Mouse (Mus musculus) testis, adult 2 months (tissue): ENCODE results near the gene Aven. TPM values are rescaled to one million over a fixed set of nuclear protein-coding genes. Genes with fewer than 3 reads are reported as not detected.

Experiments used
- H3K27ac ChIP-seq: fragments of 200-500 bp; 2 replicates; pipeline ENCODE4 v1.5.1; 2012; ENCODE audit warnings: low read depth, low read length; ENCODE audit not compliant: control insufficient read depth, insufficient read depth
- H3K27me3 ChIP-seq: fragments of 200-500 bp; 2 replicates; pipeline ENCODE4 v1.6.1; 2012; ENCODE audit warnings: mild to moderate bottlenecking, low read length, moderate library complexity; ENCODE audit not compliant: control insufficient read depth, insufficient read depth
- H3K36me3 ChIP-seq: fragments of 200-500 bp; 2 replicates; pipeline ENCODE4 v1.6.1; 2012; ENCODE audit warnings: mild to moderate bottlenecking, low read length; ENCODE audit not compliant: control insufficient read depth, insufficient read depth
- H3K4me1 ChIP-seq: fragments of 200-500 bp; 2 replicates; pipeline ENCODE4 v1.6.1; 2012; ENCODE audit warnings: low read length; ENCODE audit not compliant: control insufficient read depth, insufficient read depth
- H3K4me3 ChIP-seq: fragments of 200-500 bp; 2 replicates; pipeline ENCODE4 v1.5.1; 2012; ENCODE audit warnings: low read depth, mild to moderate bottlenecking, low read length, moderate library complexity, mixed read lengths; ENCODE audit not compliant: control insufficient read depth
- CTCF ChIP-seq: fragments of 200-500 bp; IDR thresholded peaks from 2 replicates; pipeline ENCODE4 v1.5.1; 2012; ENCODE audit warnings: low read depth, mild to moderate bottlenecking, inconsistent platforms, low read length, moderate library complexity; ENCODE audit not compliant: control insufficient read depth, insufficient read depth, insufficient replicate concordance
- POLR2A ChIP-seq: fragments of 200-500 bp; IDR thresholded peaks from 2 replicates; pipeline ENCODE4 v1.6.1; 2012; ENCODE audit warnings: low read depth, mild to moderate bottlenecking, inconsistent platforms, low read length, moderate library complexity; ENCODE audit not compliant: control insufficient read depth
- polyA plus RNA-seq: library from polyadenylated mRNA; depleted of rRNA; stranded (reverse); fragments of >200 nt; gene quantifications from 2 replicates; pipeline ENCODE4 v1.2.3, GENCODE M21; 2012

The Aven gene
- polyA plus RNA-seq, 1 experiment, result 155 TPM

GRCm38 (mm10) chr2:112532812-112533496 lies 40.2 kb downstream of the Aven start:
- no peaks in the 10 kb centered on the region for H3K36me3 ChIP-seq
- no peaks in the 10 kb centered on the region for H3K4me1 ChIP-seq
- no peaks in the 10 kb centered on the region for H3K27me3 ChIP-seq
- H3K27ac ChIP-seq, result no peak overlapping the region
- H3K4me3 ChIP-seq, result no peak overlapping the region
- TF ChIP-seq POLR2A, result no peak

GRCm38 (mm10) chr2:112534677-112535222 lies 42.0 kb downstream of the Aven start:
- no peak overlapping the region for H3K4me3 ChIP-seq
- TF ChIP-seq CTCF (no peak), POLR2A (no peak)
- H3K27ac ChIP-seq, result no peak overlapping the region
- no peaks in the 10 kb centered on the region for H3K27me3 ChIP-seq
- no peaks in the 10 kb centered on the region for H3K36me3 ChIP-seq
- no peaks in the 10 kb centered on the region for H3K4me1 ChIP-seq

GRCm38 (mm10) chr2:112538783-112539182 lies 46.0 kb downstream of the Aven start:
- TF ChIP-seq POLR2A, result no peak
- no peak for TF ChIP-seq CTCF
- H3K27ac ChIP-seq, result no peak overlapping the region

GRCm38 (mm10) chr2:112541695-112542285 lies 49.0 kb downstream of the Aven start:
- no peaks in the 10 kb centered on the region for H3K27me3 ChIP-seq
- H3K4me3 ChIP-seq, result no peak overlapping the region
- H3K36me3 ChIP-seq, result no peaks in the 10 kb centered on the region
- no peaks in the 10 kb centered on the region for H3K4me1 ChIP-seq
- H3K27ac ChIP-seq, result no peak overlapping the region
- TF ChIP-seq CTCF (no peak), POLR2A (no peak)

More at GRCm38 (mm10) chr2:112538783-112539182, 46.0 kb downstream of the Aven start:
- Histone ChIP-seq H3K27me3 (no peaks in the 10 kb centered on the region), H3K4me1 (no peaks in the 10 kb centered on the region), H3K4me3 (no peak overlapping the region), H3K36me3 (no peaks in the 10 kb centered on the region)

GRCm38 (mm10) chr2:112556527-112556926 lies 63.8 kb downstream of the Aven start:
- no peak overlapping the region for H3K4me3 ChIP-seq
- no peaks in the 10 kb centered on the region for H3K4me1 ChIP-seq
- H3K27ac ChIP-seq, result no peak overlapping the region
- no peak for TF ChIP-seq POLR2A
- no peak for TF ChIP-seq CTCF
- no peaks in the 10 kb centered on the region for H3K36me3 ChIP-seq
- no peaks in the 10 kb centered on the region for H3K27me3 ChIP-seq

- no peaks in the 10 kb centered on the region for H3K27me3 ChIP-seq
- no peak overlapping the region for H3K4me3 ChIP-seq
- no peak for TF ChIP-seq CTCF
- TF ChIP-seq POLR2A, result no peak
- no peak overlapping the region for H3K27ac ChIP-seq
- no peaks in the 10 kb centered on the region for H3K4me1 ChIP-seq
- no peaks in the 10 kb centered on the region for H3K36me3 ChIP-seq
Observed at GRCm38 (mm10) chr2:112557453-112557852, 64.7 kb downstream of the Aven start.

GRCm38 (mm10) chr2:112561549-112561948 lies 68.8 kb downstream of the Aven start:
- no peak for TF ChIP-seq CTCF
- no peaks in the 10 kb centered on the region for H3K36me3 ChIP-seq
- H3K27ac ChIP-seq, result no peak overlapping the region
- H3K4me3 ChIP-seq, result no peak overlapping the region
- no peaks in the 10 kb centered on the region for H3K27me3 ChIP-seq
- no peaks in the 10 kb centered on the region for H3K4me1 ChIP-seq

GRCm38 (mm10) chr2:112565060-112565459 lies 72.3 kb downstream of the Aven start:
- TF ChIP-seq CTCF (no peak), POLR2A (no peak)
- Histone ChIP-seq H3K36me3 (no peaks in the 10 kb centered on the region), H3K4me3 (no peak overlapping the region), H3K27me3 (no peaks in the 10 kb centered on the region), H3K27ac (no peak overlapping the region), H3K4me1 (no peaks in the 10 kb centered on the region)
